Mouse (Mus musculus) ES-E14 (cell line): ENCODE results near the gene Ap4e1.

Experiments used
- CHD2 ChIP-seq: IDR thresholded peaks from 2 replicates; pipeline ENCODE4 v1.6.1; 2014; ENCODE audit warnings: mild to moderate bottlenecking, low read depth, low read length, inconsistent platforms
- HCFC1 ChIP-seq: IDR thresholded peaks from 2 replicates; pipeline ENCODE4 v1.6.1; 2012; ENCODE audit warnings: low read length, inconsistent platforms, borderline replicate concordance; ENCODE audit not compliant: insufficient read depth
- MAFK ChIP-seq: IDR thresholded peaks from 2 replicates; pipeline ENCODE4 v1.6.1; 2014; ENCODE audit warnings: mild to moderate bottlenecking, low read depth, low read length, inconsistent platforms; ENCODE audit not compliant: insufficient read depth
- ZC3H11A ChIP-seq: IDR thresholded peaks from 2 replicates; pipeline ENCODE4 v1.6.1; 2012; ENCODE audit warnings: low read depth, mild to moderate bottlenecking, inconsistent platforms, low read length, borderline replicate concordance
- ZNF384 ChIP-seq: IDR thresholded peaks from 2 replicates; pipeline ENCODE4 v1.6.1; 2012; ENCODE audit warnings: low read depth, low read length, inconsistent platforms

- TF ChIP-seq ZNF384 (no peak), MAFK (no peak), CHD2 (no peak), ZC3H11A (no peak), HCFC1 (no peak)
Measured at GRCm38 (mm10) chr2:127080591-127081218, 72.2 kb downstream of the Ap4e1 start.
